Mouse (Mus musculus) limb, embryonic 15.5 days (tissue): ENCODE data around the gene Phip. TPM values are rescaled to one million over a fixed set of nuclear protein-coding genes. Genes with fewer than 3 reads are reported as not detected.

Experiments used
- ATAC-seq: fragments of 200-750 bp; cut with Nextera tagmentation; 2 replicates; pipeline ENCODE4 v1.8.0; 2017; ENCODE audit warnings: low read depth, moderate TSS enrichment; ENCODE audit not compliant: insufficient number of reproducible peaks, low FRiP score, low TSS enrichment
- H3K27ac ChIP-seq: fragments of 300-500 bp; sonication (generic); 2 replicates; pipeline ENCODE4 v1.5.1; 2015; ENCODE audit warnings: moderate library complexity, mild to moderate bottlenecking, inconsistent platforms
- H3K27me3 ChIP-seq: fragments of 300-500 bp; sonication (generic); 2 replicates; pipeline ENCODE4 v1.6.1; 2015; ENCODE audit warnings: inconsistent platforms
- H3K36me3 ChIP-seq: fragments of 300-500 bp; sonication (generic); 2 replicates; pipeline ENCODE4 v1.6.1; 2015; ENCODE audit warnings: inconsistent platforms
- H3K4me1 ChIP-seq: fragments of 300-500 bp; sonication (generic); 2 replicates; pipeline ENCODE4 v1.6.1; 2015; ENCODE audit warnings: inconsistent platforms
- H3K4me2 ChIP-seq: fragments of 300-500 bp; sonication (generic); 2 replicates; pipeline ENCODE4 v1.6.1; 2015; ENCODE audit warnings: mild to moderate bottlenecking, inconsistent platforms
- H3K4me3 ChIP-seq: fragments of 300-500 bp; sonication (generic); 2 replicates; pipeline ENCODE4 v1.5.1; 2015; ENCODE audit warnings: mild to moderate bottlenecking, inconsistent platforms
- H3K9ac ChIP-seq: fragments of 300-500 bp; sonication (generic); 2 replicates; pipeline ENCODE4 v1.6.1; 2015; ENCODE audit warnings: inconsistent platforms
- H3K9me3 ChIP-seq: fragments of 300-500 bp; sonication (generic); 2 replicates; pipeline ENCODE4 v1.6.1; 2016; ENCODE audit warnings: inconsistent platforms
- WGBS: fragments of 180-500 bp; shearing (Covaris S2); methylation state at CpG from one replicate; pipeline ENCODE4 v1.1.7; 2015; 5-methylcytosine and 5-hydroxymethylcytosine counted together
- polyA plus RNA-seq: library from polyadenylated mRNA; unstranded; fragments of >200 nt; fragmentation: Nextera tagmentation; extraction: Ambion mirVana; gene quantifications from 2 replicates; pipeline ENCODE4 v1.2.1, GENCODE M21; 2015

Gene Phip
- polyA plus RNA-seq, 1 experiment from 2014 or later, result 87.9 TPM

GRCm38 (mm10) chr9:82971433-82971832, 3.9 kb downstream of the Phip start:
- no peak overlapping the region for H3K9ac ChIP-seq
- H3K4me1 ChIP-seq, result peaks cover 6% of the 10 kb centered on the region; the same call in 1 of the 2 replicates
- no peak overlapping the region for H3K4me2 ChIP-seq
- H3K27me3 ChIP-seq, result no peaks in the 10 kb centered on the region
- H3K36me3 ChIP-seq, result no peaks in the 10 kb centered on the region
- ATAC-seq, result no peak
- 44% methylated on average over 1 of the region's 1 CpGs for WGBS
- no peaks in the 10 kb centered on the region for H3K9me3 ChIP-seq
- H3K27ac ChIP-seq, result no peak overlapping the region
- no peak overlapping the region for H3K4me3 ChIP-seq

GRCm38 (mm10) chr9:82967076-82967621, 8.2 kb downstream of the Phip start:
- whole genome bisulfite sequencing, result 78% methylated on average over 8 of the region's 8 CpGs
- peaks cover 6% of the 10 kb centered on the region; the same call in 1 of the 2 replicates for H3K4me1 ChIP-seq
- no peak overlapping the region for H3K9ac ChIP-seq
- ATAC-seq, result no peak
- H3K4me2 ChIP-seq, result no peak overlapping the region
- no peaks in the 10 kb centered on the region for H3K36me3 ChIP-seq
- H3K4me3 ChIP-seq, result no peak overlapping the region
- no peaks in the 10 kb centered on the region for H3K9me3 ChIP-seq
- no peak overlapping the region for H3K27ac ChIP-seq
- no peaks in the 10 kb centered on the region for H3K27me3 ChIP-seq

- 83% methylated on average over 4 of the region's 4 CpGs for WGBS
- no peak for ATAC-seq
- H3K27ac ChIP-seq, result no peak overlapping the region
Measured at GRCm38 (mm10) chr9:82963981-82964380, 11.3 kb downstream of the Phip start.

DNA sequence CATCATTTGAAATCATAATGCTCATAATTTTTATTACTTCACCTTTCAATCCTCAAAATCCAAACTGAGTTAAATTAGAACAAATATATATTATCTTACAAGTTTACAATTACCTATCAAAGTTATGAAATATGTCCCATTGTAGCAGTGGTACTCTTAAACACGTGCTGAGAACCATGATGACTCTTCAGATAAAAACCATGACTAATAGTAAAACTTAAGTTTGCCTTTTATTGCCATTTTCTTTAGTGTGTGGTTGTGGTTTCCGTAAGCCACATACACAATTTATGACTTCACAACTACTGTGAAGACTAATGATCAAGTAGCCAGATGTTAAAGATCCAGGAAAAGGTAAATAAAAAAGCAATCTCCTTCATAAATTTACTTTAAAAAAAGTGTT, 14.0 kb downstream of the Phip start:
- 56% methylated on average over 2 of the region's 2 CpGs for WGBS
- no peak for ATAC-seq

More at GRCm38 (mm10) chr9:82963981-82964380, 11.3 kb downstream of the Phip start:
- Histone ChIP-seq H3K9me3 (no peaks in the 10 kb centered on the region), H3K4me2 (no peak overlapping the region), H3K27me3 (no peaks in the 10 kb centered on the region), H3K9ac (no peak overlapping the region), H3K4me1 (no peaks in the 10 kb centered on the region), H3K36me3 (peaks cover 4% of the 10 kb centered on the region; the same call in 1 of the 2 replicates), H3K4me3 (no peak overlapping the region)

GRCm38 (mm10) chr9:82955267-82955666, 20.0 kb downstream of the Phip start:
- Histone ChIP-seq H3K36me3 (peaks cover 29% of the 10 kb centered on the region), H3K9ac (no peak overlapping the region), H3K27ac (no peak overlapping the region), H3K4me1 (no peaks in the 10 kb centered on the region), H3K9me3 (no peaks in the 10 kb centered on the region), H3K4me3 (no peak overlapping the region), H3K27me3 (no peaks in the 10 kb centered on the region), H3K4me2 (no peak overlapping the region)
- WGBS, result 63% methylated on average over 4 of the region's 4 CpGs
- ATAC-seq, result no peak

More for the DNA sequence above, 14.0 kb downstream of the Phip start:
- Histone ChIP-seq H3K4me3 (no peak overlapping the region), H3K9me3 (no peaks in the 10 kb centered on the region), H3K4me1 (no peaks in the 10 kb centered on the region), H3K36me3 (peaks cover 11% of the 10 kb centered on the region), H3K4me2 (no peak overlapping the region), H3K27ac (no peak overlapping the region), H3K9ac (no peak overlapping the region), H3K27me3 (no peaks in the 10 kb centered on the region)

DNA sequence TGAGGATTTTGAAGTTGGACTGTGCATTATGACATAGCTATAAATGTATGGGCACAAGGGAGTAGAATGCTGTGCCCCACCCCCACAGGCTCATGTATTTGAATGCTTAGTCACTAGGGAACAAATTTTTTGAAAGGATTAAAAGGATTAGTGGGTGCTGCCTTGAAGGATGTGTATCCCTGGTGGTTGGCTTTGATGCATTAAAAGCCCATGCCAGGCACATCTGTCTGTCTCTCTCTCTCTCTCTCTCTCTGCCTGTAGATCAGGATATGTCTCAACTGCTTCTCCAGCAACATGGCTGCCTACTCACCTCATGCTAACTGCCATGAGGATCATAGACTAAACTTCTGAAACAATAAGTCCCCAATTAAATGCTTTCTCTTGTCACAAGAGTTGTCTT, 23.0 kb downstream of the Phip start:
- Histone ChIP-seq H3K9me3 (no peaks in the 10 kb centered on the region), H3K27me3 (no peaks in the 10 kb centered on the region), H3K4me1 (no peaks in the 10 kb centered on the region), H3K4me3 (no peak overlapping the region), H3K27ac (no peak overlapping the region), H3K9ac (no peak overlapping the region), H3K4me2 (no peak overlapping the region), H3K36me3 (peaks cover 24% of the 10 kb centered on the region)
- ATAC-seq, result no peak

DNA sequence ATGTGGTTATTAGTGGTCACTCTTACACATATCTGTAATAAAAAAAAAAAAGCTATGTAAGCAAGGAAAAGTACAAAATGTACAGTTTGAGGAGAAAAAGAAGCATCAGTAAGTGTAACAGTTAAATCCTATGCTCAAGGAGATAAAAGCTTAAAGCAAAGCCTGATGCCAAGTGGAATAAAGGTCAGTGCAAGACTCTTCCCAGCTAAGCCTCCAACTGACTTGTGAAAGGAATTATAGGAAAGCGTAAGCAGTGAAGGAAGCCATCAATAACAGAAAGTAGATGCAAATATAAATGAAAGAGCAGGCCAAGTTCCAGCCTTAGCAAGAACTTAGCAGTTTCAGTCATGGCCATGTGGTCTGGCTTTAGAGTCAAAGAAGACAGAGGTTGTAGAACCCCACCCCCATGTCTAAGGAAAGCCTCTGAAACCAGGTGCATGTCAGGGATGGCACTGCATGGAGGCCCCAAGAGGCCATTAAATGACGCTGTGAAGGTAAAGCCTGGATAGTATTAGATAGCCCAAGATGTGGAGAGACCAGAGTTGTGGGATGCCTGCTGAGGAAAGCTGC, 23.8 kb downstream of the Phip start:
- no peaks in the 10 kb centered on the region for H3K9me3 ChIP-seq
- WGBS, result 79% methylated on average over 2 of the region's 2 CpGs
- no peaks in the 10 kb centered on the region for H3K4me1 ChIP-seq
- no peak overlapping the region for H3K27ac ChIP-seq
- ATAC-seq, result no peak
- peaks cover 18% of the 10 kb centered on the region for H3K36me3 ChIP-seq
- no peak overlapping the region for H3K9ac ChIP-seq
- H3K4me2 ChIP-seq, result no peak overlapping the region
- no peaks in the 10 kb centered on the region for H3K27me3 ChIP-seq
- H3K4me3 ChIP-seq, result no peak overlapping the region

DNA sequence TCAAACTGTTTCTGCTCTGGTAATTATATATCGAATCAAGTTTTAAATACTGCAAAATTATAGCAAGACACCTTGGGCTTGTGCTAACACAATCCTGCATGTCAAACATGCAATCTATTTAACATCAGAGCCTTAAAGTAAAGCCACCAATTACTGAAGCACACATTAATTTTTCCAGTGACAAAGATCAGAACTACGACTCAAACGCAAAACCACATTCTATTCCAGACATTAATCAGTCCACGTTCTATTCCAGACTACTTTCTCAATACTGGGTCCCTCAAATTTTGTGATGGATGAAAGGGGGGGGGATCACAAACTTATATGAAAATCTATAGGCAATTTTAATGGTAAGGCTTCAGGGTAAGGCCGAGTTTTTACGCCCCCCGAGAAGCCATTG, 68.1 kb downstream of the Phip start:
- Histone ChIP-seq H3K4me3 (no peak overlapping the region), H3K27ac (no peak overlapping the region), H3K27me3 (no peaks in the 10 kb centered on the region), H3K9ac (no peak overlapping the region), H3K4me1 (no peaks in the 10 kb centered on the region), H3K36me3 (peaks cover 26% of the 10 kb centered on the region), H3K9me3 (no peaks in the 10 kb centered on the region), H3K4me2 (no peak overlapping the region)
- 91% methylated on average over 7 of the region's 7 CpGs for WGBS
- no peak for ATAC-seq

DNA sequence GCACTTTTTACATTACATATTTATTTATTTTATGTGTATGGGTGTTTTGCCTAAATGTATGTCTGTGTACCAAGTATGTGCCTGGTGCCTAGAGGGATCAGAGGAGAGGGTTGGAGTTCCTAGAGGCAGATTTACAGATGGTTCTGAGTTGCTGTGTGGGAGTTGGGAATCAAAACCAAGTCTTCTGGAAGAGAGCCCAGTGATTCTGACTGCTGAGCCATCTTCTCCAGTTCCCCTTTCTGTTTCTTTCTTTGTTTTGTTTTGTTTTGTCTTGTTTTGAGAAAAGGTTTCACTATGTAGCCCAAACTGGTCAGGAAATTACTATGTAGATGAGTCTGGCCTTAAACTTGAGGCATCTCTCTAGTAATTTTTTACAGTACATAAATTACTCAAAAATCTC, 86.7 kb downstream of the Phip start:
- no peaks in the 10 kb centered on the region for H3K9me3 ChIP-seq
- peaks cover 42% of the 10 kb centered on the region for H3K36me3 ChIP-seq
- H3K27ac ChIP-seq, result no peak overlapping the region
- ATAC-seq, result no peak
- H3K4me2 ChIP-seq, result no peak overlapping the region
- H3K4me3 ChIP-seq, result no peak overlapping the region
- no peak overlapping the region for H3K9ac ChIP-seq
- no peaks in the 10 kb centered on the region for H3K27me3 ChIP-seq
- H3K4me1 ChIP-seq, result no peaks in the 10 kb centered on the region

DNA sequence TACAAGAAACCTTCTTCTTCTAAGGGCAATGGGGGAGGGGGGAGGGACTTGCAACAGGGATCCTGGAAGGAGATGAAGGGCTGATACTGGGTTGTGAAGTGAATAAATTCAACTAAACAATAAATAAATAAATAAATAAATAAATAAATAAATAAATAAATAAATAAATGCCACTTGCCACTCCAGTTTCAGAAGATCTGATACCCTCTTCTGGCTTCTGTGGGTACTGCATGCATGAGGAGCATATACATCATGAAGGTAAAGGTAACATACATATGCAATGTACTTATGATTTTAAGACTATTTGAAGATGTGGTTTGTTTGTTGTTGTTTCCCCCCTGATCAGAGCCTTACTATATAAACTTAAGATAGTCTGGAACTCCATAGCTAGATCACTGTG, 91.1 kb downstream of the Phip start:
- ATAC-seq, result no peak
- Histone ChIP-seq H3K4me3 (no peak overlapping the region), H3K9ac (no peak overlapping the region), H3K27me3 (no peaks in the 10 kb centered on the region), H3K27ac (no peak overlapping the region), H3K4me2 (no peak overlapping the region), H3K36me3 (peaks cover 47% of the 10 kb centered on the region), H3K9me3 (no peaks in the 10 kb centered on the region), H3K4me1 (no peaks in the 10 kb centered on the region)

- peaks cover 44% of the 10 kb centered on the region for H3K36me3 ChIP-seq
- no peak overlapping the region for H3K9ac ChIP-seq
- H3K4me3 ChIP-seq, result no peak overlapping the region
- H3K27me3 ChIP-seq, result no peaks in the 10 kb centered on the region
- no peak overlapping the region for H3K27ac ChIP-seq
- no peak for ATAC-seq
- H3K9me3 ChIP-seq, result no peaks in the 10 kb centered on the region
- H3K4me2 ChIP-seq, result no peak overlapping the region
- H3K4me1 ChIP-seq, result no peaks in the 10 kb centered on the region
- 92% methylated on average over 1 of the region's 1 CpGs for WGBS
Measured at GRCm38 (mm10) chr9:82877078-82877477, 98.2 kb downstream of the Phip start.

GRCm38 (mm10) chr9:82867698-82868097, 107.6 kb downstream of the Phip start:
- Histone ChIP-seq H3K9ac (no peak overlapping the region), H3K4me1 (no peaks in the 10 kb centered on the region), H3K27ac (no peak overlapping the region), H3K27me3 (no peaks in the 10 kb centered on the region), H3K9me3 (no peaks in the 10 kb centered on the region), H3K36me3 (peaks cover 12% of the 10 kb centered on the region), H3K4me3 (no peak overlapping the region), H3K4me2 (no peak overlapping the region)
- WGBS, result 85% methylated on average over 3 of the region's 3 CpGs
- ATAC-seq, result no peak

- ATAC-seq, result no peak
- H3K27me3 ChIP-seq, result no peaks in the 10 kb centered on the region
- no peaks in the 10 kb centered on the region for H3K9me3 ChIP-seq
- 87% methylated on average over 1 of the region's 1 CpGs for WGBS
- H3K4me3 ChIP-seq, result no peak overlapping the region
- no peak overlapping the region for H3K9ac ChIP-seq
- H3K4me1 ChIP-seq, result peaks cover 3% of the 10 kb centered on the region; the same call in 1 of the 2 replicates
- no peak overlapping the region for H3K27ac ChIP-seq
- H3K4me2 ChIP-seq, result no peak overlapping the region
- H3K36me3 ChIP-seq, result peaks cover 2% of the 10 kb centered on the region
Measured at GRCm38 (mm10) chr9:82866121-82866520, 109.2 kb downstream of the Phip start.
